Mouse (Mus musculus) lung, postnatal 0 days (tissue): ENCODE results near the gene Sept11. TPM values are rescaled to one million over a fixed set of nuclear protein-coding genes. Genes with fewer than 3 reads are reported as not detected.

Experiments
- ATAC-seq: fragments of 200-750 bp; cut with Nextera tagmentation; 2 replicates; pipeline ENCODE4 v1.8.0; 2017; ENCODE audit warnings: moderate library complexity
- DNase-seq: peaks from one replicate; pipeline ENCODE4 v3.0.0-alpha.2; 2016; ENCODE audit warnings: low spot score
- H3K27ac ChIP-seq: fragments of 300-500 bp; sonication (generic); 2 replicates; pipeline ENCODE4 v1.5.1; 2014; ENCODE audit warnings: antibody characterized with exemption, mild to moderate bottlenecking, low read length, mixed read lengths
- H3K27me3 ChIP-seq: fragments of 300-500 bp; sonication (generic); replicated peaks from 2 replicates; pipeline ENCODE4 v1.6.1; 2014; ENCODE audit warnings: low read length, mixed read lengths; ENCODE audit not compliant: insufficient read depth
- H3K36me3 ChIP-seq: fragments of 300-500 bp; sonication (generic); 2 replicates; pipeline ENCODE4 v1.6.1; 2014; ENCODE audit warnings: low read length, mixed read lengths; ENCODE audit not compliant: insufficient read depth
- H3K4me1 ChIP-seq: fragments of 300-500 bp; sonication (generic); 2 replicates; pipeline ENCODE4 v1.6.1; 2014; ENCODE audit warnings: antibody characterized with exemption, low read depth, low read length, mixed read lengths; ENCODE audit not compliant: insufficient read depth
- H3K4me2 ChIP-seq: fragments of 300-500 bp; sonication (generic); replicated peaks from 2 replicates; pipeline ENCODE4 v1.6.1; 2014; ENCODE audit warnings: low read depth, mild to moderate bottlenecking, low read length, moderate library complexity, mixed read lengths
- H3K4me3 ChIP-seq: fragments of 300-500 bp; sonication (generic); 2 replicates; pipeline ENCODE4 v1.5.1; 2014; ENCODE audit warnings: low read depth, low read length
- H3K9ac ChIP-seq: fragments of 300-500 bp; sonication (generic); replicated peaks from 2 replicates; pipeline ENCODE4 v1.6.1; 2014; ENCODE audit warnings: low read depth, mild to moderate bottlenecking
- H3K9me3 ChIP-seq: fragments of 300-500 bp; sonication (generic); 2 replicates; pipeline ENCODE4 v1.6.1; 2016; ENCODE audit warnings: low read length, mixed read lengths
- CTCF ChIP-seq: IDR thresholded peaks from 2 replicates; pipeline ENCODE4 v1.5.1; 2016; ENCODE audit warnings: antibody characterized with exemption, mild to moderate bottlenecking
- EP300 ChIP-seq: IDR thresholded peaks from 2 replicates; pipeline ENCODE4 v1.6.1; 2016; ENCODE audit warnings: antibody characterized with exemption, mild to moderate bottlenecking, control low read depth
- WGBS: fragments of 180-500 bp; shearing (Covaris S2); extraction: QIAGEN DNeasy Blood & Tissue Kit; methylation state at CpG from one replicate; pipeline ENCODE4 v1.1.7; 2014; 5-methylcytosine and 5-hydroxymethylcytosine counted together
- polyA plus RNA-seq: library from polyadenylated mRNA; unstranded; fragments of >200 nt; fragmentation: Nextera tagmentation; extraction: Ambion mirVana; gene quantifications from 2 replicates; pipeline ENCODE4 v1.2.1, GENCODE M21; 2015

The Sept11 gene
- polyA plus RNA-seq, 1 experiment from 2014 or later = 49.1 TPM

DNA sequence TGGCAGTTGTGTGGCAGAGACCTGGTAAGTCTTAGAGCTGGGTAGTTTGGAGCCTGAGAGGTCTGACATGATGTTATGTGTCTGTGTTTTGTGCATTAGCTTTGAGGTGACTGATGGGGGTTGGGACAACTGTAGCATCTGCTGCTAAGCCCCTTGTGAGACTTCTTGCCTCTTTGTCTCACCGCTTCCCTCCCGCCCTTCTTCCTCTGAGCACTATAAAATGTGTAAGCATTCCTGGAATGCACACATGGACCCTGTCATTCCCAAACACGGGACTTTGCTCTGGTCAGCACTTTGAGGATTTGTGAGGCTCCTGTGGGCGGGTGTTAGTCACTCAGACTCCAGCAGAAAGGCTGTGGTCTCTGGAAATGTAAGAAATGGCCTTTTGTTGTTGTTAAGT is 36.7 kb downstream of the Sept11 start:
- peak; percentile 68 for ATAC-seq
- H3K4me1 ChIP-seq = peaks cover 30% of the 10 kb centered on the region; the same call in 1 of the 2 replicates
- no peak overlapping the region for H3K4me3 ChIP-seq
- TF ChIP-seq EP300 (peak; percentile 27; the same call in 1 of the 2 replicates), CTCF (no peak)
- no peaks in the 10 kb centered on the region for H3K27me3 ChIP-seq
- H3K9ac ChIP-seq = no peak overlapping the region
- DNase-seq = peak; percentile 73
- 16% methylated on average over 4 of the region's 4 CpGs for WGBS
- H3K36me3 ChIP-seq = no peaks in the 10 kb centered on the region
- no peaks in the 10 kb centered on the region for H3K9me3 ChIP-seq
- no peak overlapping the region for H3K27ac ChIP-seq
- no peak overlapping the region for H3K4me2 ChIP-seq

DNA sequence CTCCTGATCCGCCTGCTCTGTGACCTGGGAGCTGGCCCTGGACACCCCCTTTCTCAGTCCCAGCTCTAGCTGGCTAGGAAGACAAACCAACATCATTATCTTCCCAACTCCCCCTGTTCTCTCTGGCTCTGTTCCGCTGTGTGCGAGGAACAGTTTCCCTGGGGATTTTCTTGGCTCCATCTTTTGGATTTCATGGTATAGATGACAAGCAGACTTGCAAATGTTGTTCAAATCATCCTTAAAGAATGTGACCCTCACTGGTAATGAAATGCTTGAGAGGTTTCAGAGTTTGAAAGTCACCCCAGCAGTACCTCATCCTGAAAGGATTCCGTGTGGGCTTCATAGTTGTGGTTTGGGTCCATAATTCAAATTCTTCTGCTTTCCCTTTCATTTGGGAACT is 38.2 kb downstream of the Sept11 start:
- H3K36me3 ChIP-seq = no peaks in the 10 kb centered on the region
- H3K9ac ChIP-seq = no peak overlapping the region
- DNase-seq (no peak), ATAC-seq (no peak)
- TF ChIP-seq EP300 = no peak
- no peak for TF ChIP-seq CTCF
- peaks cover 34% of the 10 kb centered on the region; the same call in 1 of the 2 replicates for H3K4me1 ChIP-seq
- no peak overlapping the region for H3K4me3 ChIP-seq
- no peak overlapping the region for H3K4me2 ChIP-seq
- 67% methylated on average over 4 of the region's 4 CpGs for WGBS
- no peaks in the 10 kb centered on the region for H3K9me3 ChIP-seq
- H3K27me3 ChIP-seq = no peaks in the 10 kb centered on the region
- peak overlapping the region; percentile 26; the same call in 1 of the 2 replicates for H3K27ac ChIP-seq

DNA sequence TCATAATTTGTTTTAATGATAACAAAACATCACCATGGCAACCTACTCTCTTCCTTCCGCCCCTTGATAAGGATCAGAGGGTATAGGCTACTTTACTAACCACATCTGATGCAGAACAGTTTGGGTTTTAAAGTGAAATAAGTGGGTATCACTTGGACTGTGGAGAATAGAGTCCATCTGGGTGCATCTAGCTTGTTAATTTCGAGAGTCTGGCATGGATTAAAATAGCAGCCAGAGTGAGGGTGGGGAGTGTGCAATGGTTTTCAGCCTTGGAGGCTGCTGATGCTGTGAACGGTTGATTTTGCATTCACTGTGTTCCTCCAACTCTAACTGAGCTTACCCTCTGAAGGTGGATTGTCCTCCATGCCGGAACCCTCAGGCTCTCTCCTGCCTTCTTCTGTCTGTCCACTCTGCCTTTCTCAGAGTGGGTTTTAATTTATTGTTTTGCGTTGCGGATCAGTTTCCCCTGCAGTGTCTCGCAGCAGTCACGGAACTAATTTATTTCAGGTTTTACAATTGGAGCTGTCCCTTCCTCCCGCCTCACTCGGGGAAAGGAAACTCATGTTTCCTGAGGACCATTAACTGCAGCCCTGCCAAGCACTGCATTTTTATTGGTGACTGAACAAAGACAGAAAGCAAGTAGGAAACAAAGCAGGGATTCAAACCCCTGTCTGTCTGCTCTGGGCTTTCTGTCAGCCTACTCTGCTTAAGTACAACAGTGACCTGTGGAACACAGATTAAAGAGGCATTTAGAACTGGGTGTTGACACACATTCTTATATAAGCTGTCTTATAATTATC is 40.4 kb downstream of the Sept11 start:
- H3K36me3 ChIP-seq = no peaks in the 10 kb centered on the region
- no peak overlapping the region for H3K9ac ChIP-seq
- H3K4me1 ChIP-seq = peaks cover 35% of the 10 kb centered on the region; the same call in 1 of the 2 replicates
- no peak overlapping the region for H3K27ac ChIP-seq
- H3K27me3 ChIP-seq = no peaks in the 10 kb centered on the region
- TF ChIP-seq CTCF (no peak), EP300 (no peak)
- no peaks in the 10 kb centered on the region for H3K9me3 ChIP-seq
- peak overlapping the region; percentile 30; the same call in 1 of the 2 replicates for H3K4me2 ChIP-seq
- ATAC-seq (no peak), DNase-seq (no peak)
- 39% methylated on average over 10 of the region's 10 CpGs for WGBS
- no peak overlapping the region for H3K4me3 ChIP-seq

DNA sequence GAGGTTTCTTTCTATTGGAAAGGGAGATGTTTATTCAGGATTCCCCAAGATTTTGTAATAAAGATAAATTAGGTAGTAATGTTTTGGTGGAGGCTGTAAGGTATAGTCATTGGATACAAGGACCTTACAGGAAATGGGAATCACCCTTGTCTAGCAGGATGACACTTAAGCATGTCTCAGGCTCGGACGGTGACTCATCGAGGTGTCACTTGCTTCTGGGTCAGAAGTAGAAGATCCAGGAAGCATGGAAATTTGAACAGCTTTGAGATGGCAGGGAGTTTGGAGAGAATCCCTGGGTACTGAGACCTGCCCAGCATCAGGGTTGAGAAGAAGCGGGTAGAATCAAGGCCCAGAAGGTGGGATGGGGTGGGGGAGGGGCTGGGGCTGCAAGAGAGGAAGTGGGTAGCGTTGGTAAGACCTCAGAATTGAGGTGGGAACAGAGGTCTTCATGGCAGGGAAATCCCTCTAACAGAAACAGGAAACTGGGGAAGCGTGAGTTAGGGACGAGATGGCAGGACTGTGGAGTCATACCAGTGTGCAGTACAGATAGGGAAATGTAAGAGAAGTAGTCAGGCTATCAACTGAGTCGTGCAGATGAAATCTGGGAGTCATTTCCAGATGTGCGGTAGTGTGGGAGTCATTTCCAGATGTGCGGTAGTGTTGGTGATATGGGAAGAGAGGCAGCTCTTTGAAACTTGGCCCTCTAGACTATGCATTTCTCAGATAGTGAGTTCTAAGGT is 42.3 kb downstream of the Sept11 start:
- no peaks in the 10 kb centered on the region for H3K36me3 ChIP-seq
- H3K4me2 ChIP-seq = no peak overlapping the region
- no peaks in the 10 kb centered on the region for H3K27me3 ChIP-seq
- WGBS = 48% methylated on average over 10 of the region's 10 CpGs
- ATAC-seq (no peak), DNase-seq (no peak)
- H3K4me3 ChIP-seq = no peak overlapping the region
- H3K9ac ChIP-seq = no peak overlapping the region
- no peak for TF ChIP-seq EP300
- TF ChIP-seq CTCF = no peak
- no peak overlapping the region for H3K27ac ChIP-seq
- no peaks in the 10 kb centered on the region for H3K9me3 ChIP-seq
- peaks cover 20% of the 10 kb centered on the region; the same call in 1 of the 2 replicates for H3K4me1 ChIP-seq

DNA sequence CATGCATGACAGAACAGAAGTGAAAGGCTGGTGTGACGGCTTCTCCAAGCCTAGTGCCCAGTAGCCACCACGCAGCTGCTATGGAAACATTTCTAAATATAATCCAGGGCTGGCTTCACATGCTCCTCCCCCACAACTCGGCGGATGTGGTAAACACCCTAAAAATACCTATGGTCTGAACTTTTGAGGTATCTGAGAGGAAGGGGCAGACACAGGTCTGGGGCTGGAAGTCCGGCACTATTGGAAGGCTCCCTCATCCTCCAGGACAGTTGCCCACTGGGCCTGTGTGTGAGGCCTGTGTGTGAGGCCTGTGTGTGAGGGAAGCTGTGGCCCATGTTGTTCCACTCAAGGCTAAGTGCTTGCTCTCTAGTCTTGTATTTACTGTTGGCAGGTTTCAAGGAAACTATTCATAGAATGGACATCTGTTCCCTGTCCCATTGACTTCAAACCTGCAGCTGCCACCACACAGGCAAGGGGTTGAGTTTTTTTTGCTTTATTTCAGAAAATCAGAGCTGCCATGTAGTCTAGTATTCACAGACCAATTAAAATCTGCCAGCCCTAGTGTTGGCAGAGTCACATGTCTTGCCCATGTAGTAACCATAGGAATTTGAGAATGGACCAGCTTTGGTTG is 43.8 kb downstream of the Sept11 start:
- peak overlapping the region; percentile 33 for H3K27ac ChIP-seq
- H3K36me3 ChIP-seq = 0 out of 2 replicates have a peak, but pooled peaks cover 6% of the 10 kb centered on the region
- no peak overlapping the region for H3K4me2 ChIP-seq
- H3K9me3 ChIP-seq = no peaks in the 10 kb centered on the region
- TF ChIP-seq EP300 (no peak), CTCF (no peak)
- peak; percentile 50 for DNase-seq
- H3K27me3 ChIP-seq = no peaks in the 10 kb centered on the region
- H3K4me1 ChIP-seq = peaks cover 16% of the 10 kb centered on the region; the same call in 1 of the 2 replicates
- no peak overlapping the region for H3K9ac ChIP-seq
- no peak overlapping the region for H3K4me3 ChIP-seq
- ATAC-seq = peak; percentile 75
- WGBS = 39% methylated on average over 5 of the region's 5 CpGs

DNA sequence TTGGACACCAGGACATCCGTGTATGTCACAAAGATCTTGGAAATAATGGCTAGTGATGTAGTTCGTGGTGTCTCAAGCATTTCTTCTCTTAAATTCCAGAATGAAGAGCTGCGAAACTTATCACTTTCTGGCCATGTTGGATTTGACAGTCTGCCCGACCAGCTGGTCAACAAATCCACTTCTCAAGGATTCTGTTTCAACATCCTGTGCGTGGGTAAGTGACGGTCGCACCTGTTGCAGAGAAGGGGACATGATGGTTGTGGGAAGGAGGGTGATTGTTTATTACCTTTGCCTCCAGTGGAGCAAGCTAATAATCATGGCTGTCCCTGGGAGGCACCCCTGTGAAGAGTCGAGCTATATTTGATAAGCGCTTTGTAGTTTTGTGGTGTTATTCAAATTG is 46.1 kb downstream of the Sept11 start:
- no peak for ATAC-seq
- 0 out of 2 replicates have a peak, but pooled peaks cover 9% of the 10 kb centered on the region for H3K36me3 ChIP-seq
- peaks cover 12% of the 10 kb centered on the region; the same call in 1 of the 2 replicates for H3K4me1 ChIP-seq
- WGBS = 90% methylated on average over 9 of the region's 9 CpGs
- no peaks in the 10 kb centered on the region for H3K9me3 ChIP-seq
- no peaks in the 10 kb centered on the region for H3K27me3 ChIP-seq
- H3K4me3 ChIP-seq = no peak overlapping the region
- TF ChIP-seq CTCF (no peak), EP300 (no peak)
- H3K27ac ChIP-seq = no peak overlapping the region
- H3K4me2 ChIP-seq = no peak overlapping the region
- DNase-seq = no peak
- H3K9ac ChIP-seq = no peak overlapping the region
